ENCODE assay signal across 12 mouse cellular contexts in genomic region chr2:129955260-129955691, GRCm38 (mm10). TPM values are rescaled to one million over a fixed set of nuclear protein-coding genes. Genes with fewer than 3 reads are reported as not detected.
DNase-seq lines count a peak whose midpoint lies in the region; ATAC-seq and TF ChIP-seq lines count a peak whose summit lies in the region.
"Had no signal": no experiment of that assay in that cellular context is flagged by ENCODE, and none has a peak within 500 bp of the region (broad histone marks: within the 10 kb centered on the region; RNA-seq: fewer than 3 reads in every experiment).

No protein-coding gene starts in this region.

- no peaks in the 10 kb centered on the region for H3K9me3 ChIP-seq in heart, embryonic 10.5 days
- H3K9me3 ChIP-seq in lung, postnatal 0 days (ENCODE audit: low read length): no peaks in the 10 kb centered on the region
- H3K9me3 ChIP-seq in intestine, postnatal 0 days (ENCODE audit: control insufficient read depth): no peaks in the 10 kb centered on the region

- no peak for TF ChIP-seq EP300 in lung, postnatal 0 days (IDR thresholded peaks at IDR 0.05)

- no peak for TF ChIP-seq CTCF in lung, postnatal 0 days (IDR thresholded peaks at IDR 0.05)
- TF ChIP-seq CTCF in intestine, postnatal 0 days (IDR thresholded peaks at IDR 0.05; ENCODE audit: low read depth): no peak

- H3K4me2 ChIP-seq in lung, postnatal 0 days (replicated peaks; ENCODE audit: low read depth, low read length): no peak overlapping the region
- H3K4me2 ChIP-seq in intestine, postnatal 0 days (replicated peaks; ENCODE audit: low read depth): no peak overlapping the region

- H3K9ac ChIP-seq in lung, postnatal 0 days (replicated peaks; ENCODE audit: low read depth): no peak overlapping the region
- no peak overlapping the region for H3K9ac ChIP-seq in intestine, postnatal 0 days (ENCODE audit: low read depth, low read length)
- H3K9ac ChIP-seq: liver, embryonic 14.5 days had no signal

- no peaks in the 10 kb centered on the region for H3K36me3 ChIP-seq in heart, embryonic 10.5 days
- no peaks in the 10 kb centered on the region for H3K36me3 ChIP-seq in lung, postnatal 0 days (ENCODE audit: insufficient read depth, low read length)
- no peaks in the 10 kb centered on the region for H3K36me3 ChIP-seq in intestine, postnatal 0 days (ENCODE audit: control insufficient read depth, insufficient read depth)

- no peak overlapping the region for H3K4me3 ChIP-seq in heart, embryonic 10.5 days
- no peak overlapping the region for H3K4me3 ChIP-seq in lung, postnatal 0 days (ENCODE audit: low read depth, low read length)
- H3K4me3 ChIP-seq in intestine, postnatal 0 days (ENCODE audit: low read depth, low read length): no peak overlapping the region

- H3K27ac ChIP-seq in heart, embryonic 10.5 days: peak overlapping the region; percentile 73
- H3K27ac ChIP-seq in lung, postnatal 0 days (ENCODE audit: low read length): no peak overlapping the region
- H3K27ac ChIP-seq in intestine, postnatal 0 days (ENCODE audit: low read depth, low read length): no peak overlapping the region
- H3K27ac ChIP-seq: liver, embryonic 14.5 days had no signal

- H3K4me1 ChIP-seq in heart, embryonic 10.5 days: peaks cover 20% of the 10 kb centered on the region
- no peaks in the 10 kb centered on the region for H3K4me1 ChIP-seq in lung, postnatal 0 days (ENCODE audit: insufficient read depth, low read depth, low read length)
- no peaks in the 10 kb centered on the region for H3K4me1 ChIP-seq in intestine, postnatal 0 days (replicated peaks; ENCODE audit: control insufficient read depth, insufficient read depth, low read length)

- no peak for ATAC-seq in lung, postnatal 0 days
- no peak for ATAC-seq in intestine, postnatal 0 days
- ATAC-seq: Patski had no signal

- no peaks in the 10 kb centered on the region for H3K27me3 ChIP-seq in heart, embryonic 10.5 days (ENCODE audit: insufficient read depth, poor library complexity, severe bottlenecking)
- H3K27me3 ChIP-seq in lung, postnatal 0 days (replicated peaks; ENCODE audit: insufficient read depth, low read length): no peaks in the 10 kb centered on the region
- no peaks in the 10 kb centered on the region for H3K27me3 ChIP-seq in intestine, postnatal 0 days (replicated peaks; ENCODE audit: control insufficient read depth, insufficient read depth, low read length)

- peak; percentile 77 for DNase-seq in heart, embryonic 10.5 days (ENCODE audit: low spot score)
- DNase-seq in heart, adult 9 months (ENCODE audit: low spot score in 2 of 2): no peak
- DNase-seq in lung, postnatal 36 days: peak; percentile 30
- DNase-seq in lung, postnatal 0 days (ENCODE audit: low spot score): no peak
- peak; percentile 29 for DNase-seq in embryo, embryonic 9.5 days (ENCODE audit: extremely low spot score)
- peak; percentile 25 for DNase-seq in neural tube, embryonic 10.5 days (ENCODE audit: extremely low spot score, low spot score)
- DNase-seq in right cerebral cortex, postnatal 14 days: no peak
- DNase-seq: layer of hippocampus, postnatal 36 days had no signal

- WGBS in heart, embryonic 10.5 days: 33% methylated on average over 8 of the region's 8 CpGs
- 49% methylated on average over 8 of the region's 8 CpGs for WGBS in lung, postnatal 0 days
- 52% methylated on average over 8 of the region's 8 CpGs for WGBS in intestine, postnatal 0 days

RNA-seq across cellular contexts. Expression of gene Tgm3, which starts 56.9 kb away (rescaled TPM):
- not detected in 2 replicates for polyA plus RNA-seq in heart, embryonic 10.5 days (2016; fragmentation: Nextera tagmentation; extraction: Ambion mirVana)
- not detected in 2 replicates for polyA plus RNA-seq in lung, postnatal 0 days (2015; fragmentation: Nextera tagmentation; extraction: Ambion mirVana)
- polyA plus RNA-seq in intestine, postnatal 0 days (2015; fragmentation: Nextera tagmentation; extraction: Ambion mirVana): 0.09 TPM in 1 of 2 replicates, not detected in the other
- polyA plus RNA-seq: embryonic facial prominence, embryonic 11.5 days had no signal

Comparison
In these comparisons a context has a peak if more than half of its experiments do, and no peak if none do; other contexts are left out.
1. DNase-seq: peak in heart, embryonic 10.5 days (single experiment), lung, postnatal 36 days (single experiment), embryo, embryonic 9.5 days (single experiment) and neural tube, embryonic 10.5 days (single experiment); none in heart, adult 9 months (0 of 2), lung, postnatal 0 days (single experiment) and right cerebral cortex, postnatal 14 days (single experiment).